Mouse (Mus musculus) midbrain, embryonic 14.5 days (tissue): ENCODE measurements at regions not wholly inside any gene's neighbourhood (a gene's known extent, or its start where the extent isn't known, plus 50 kb on each side); places are given as distances from the start of the nearest gene placed in this dataset.

Experiments
- ATAC-seq: fragments of 200-750 bp; cut with Nextera tagmentation; 2 replicates; pipeline ENCODE4 v1.8.0; 2017; ENCODE audit warnings: moderate number of reproducible peaks, moderate library complexity; ENCODE audit not compliant: low FRiP score, low TSS enrichment
- DNase-seq: peaks from one replicate; pipeline ENCODE4 v3.0.0-alpha.2; 2015
- H3K27ac ChIP-seq: fragments of 300-500 bp; sonication (generic); replicated peaks from 2 replicates; pipeline ENCODE4 v1.5.1; 2014; ENCODE audit warnings: mild to moderate bottlenecking, low read depth, low read length, moderate library complexity
- H3K27me3 ChIP-seq: fragments of 300-500 bp; sonication (generic); 2 replicates; pipeline ENCODE4 v1.6.1; 2014; ENCODE audit warnings: low read length, control low read depth, mixed read lengths; ENCODE audit not compliant: control insufficient read depth, insufficient read depth
- H3K36me3 ChIP-seq: fragments of 300-500 bp; sonication (generic); 2 replicates; pipeline ENCODE4 v1.6.1; 2014; ENCODE audit warnings: low read length, control low read depth; ENCODE audit not compliant: control insufficient read depth, insufficient read depth
- H3K4me1 ChIP-seq: fragments of 300-500 bp; sonication (generic); 2 replicates; pipeline ENCODE4 v1.6.1; 2014; ENCODE audit warnings: mild to moderate bottlenecking, antibody characterized with exemption, low read length, control low read depth; ENCODE audit not compliant: control insufficient read depth, insufficient read depth
- H3K4me2 ChIP-seq: fragments of 300-500 bp; sonication (generic); 2 replicates; pipeline ENCODE4 v1.6.1; 2014; ENCODE audit warnings: mild to moderate bottlenecking, low read length, moderate library complexity
- H3K4me3 ChIP-seq: fragments of 300-500 bp; sonication (generic); replicated peaks from 2 replicates; pipeline ENCODE4 v1.5.1; 2014; ENCODE audit warnings: low read depth, low read length
- H3K9ac ChIP-seq: fragments of 300-500 bp; sonication (generic); replicated peaks from 2 replicates; pipeline ENCODE4 v1.6.1; 2014; ENCODE audit warnings: mild to moderate bottlenecking, low read length, moderate library complexity
- H3K9me3 ChIP-seq: fragments of 300-500 bp; sonication (generic); 2 replicates; pipeline ENCODE4 v1.6.1; 2016; ENCODE audit warnings: low read length, control low read depth, mixed read lengths; ENCODE audit not compliant: control insufficient read depth
- WGBS: fragments of 180-500 bp; shearing (Covaris S2); extraction: QIAGEN DNeasy Blood & Tissue Kit; methylation state at CpG from one replicate; pipeline ENCODE4 v1.1.7; 2014; 5-methylcytosine and 5-hydroxymethylcytosine counted together

DNA sequence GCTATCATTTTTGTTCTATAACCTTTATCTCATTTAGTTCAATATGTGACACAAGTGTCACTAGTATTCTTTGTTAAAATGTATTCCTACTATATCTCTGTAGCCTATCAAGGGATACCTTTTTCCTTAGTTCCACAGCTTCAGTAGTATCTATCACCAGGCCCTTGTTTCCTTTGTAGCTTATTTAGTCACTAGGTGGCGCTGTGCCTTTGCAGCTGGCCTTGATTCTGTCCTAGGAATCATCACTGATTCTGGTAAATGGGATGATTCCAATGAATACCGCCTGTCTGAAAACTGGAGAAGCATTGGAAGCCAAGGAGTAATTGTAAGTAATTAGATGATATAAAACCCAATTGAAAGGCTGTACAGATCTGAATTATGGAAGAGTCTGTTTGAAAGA, 139.3 kb downstream of the Dcaf12l2 start:
- ATAC-seq (no peak), DNase-seq (peak; percentile 41)
- no peaks in the 10 kb centered on the region for H3K9me3 ChIP-seq
- H3K4me1 ChIP-seq = no peaks in the 10 kb centered on the region
- H3K4me2 ChIP-seq = no peak overlapping the region
- H3K27me3 ChIP-seq = no peaks in the 10 kb centered on the region
- no peaks in the 10 kb centered on the region for H3K36me3 ChIP-seq
- no peak overlapping the region for H3K4me3 ChIP-seq
- 24% methylated on average over 2 of the region's 2 CpGs for WGBS
- H3K27ac ChIP-seq = no peak overlapping the region
- no peak overlapping the region for H3K9ac ChIP-seq
